Mouse (Mus musculus) intestine, embryonic 16.5 days (tissue): ENCODE data around the gene BC004004. TPM values are rescaled to one million over a fixed set of nuclear protein-coding genes. Genes with fewer than 3 reads are reported as not detected.

Experiments used
- ATAC-seq: fragments of 200-750 bp; cut with Nextera tagmentation; 2 replicates; pipeline ENCODE4 v1.8.0; 2017; ENCODE audit warnings: moderate TSS enrichment, moderate library complexity
- H3K27ac ChIP-seq: fragments of 300-500 bp; sonication (generic); 2 replicates; pipeline ENCODE4 v1.5.1; 2014; ENCODE audit warnings: mild to moderate bottlenecking, low read length
- H3K27me3 ChIP-seq: fragments of 300-500 bp; sonication (generic); replicated peaks from 2 replicates; pipeline ENCODE4 v1.6.1; 2014; ENCODE audit warnings: low read length, control low read depth, mixed read lengths; ENCODE audit not compliant: control insufficient read depth, insufficient read depth
- H3K36me3 ChIP-seq: fragments of 300-500 bp; sonication (generic); 2 replicates; pipeline ENCODE4 v1.6.1; 2014; ENCODE audit warnings: low read length, control low read depth; ENCODE audit not compliant: control insufficient read depth, insufficient read depth
- H3K4me1 ChIP-seq: fragments of 300-500 bp; sonication (generic); 2 replicates; pipeline ENCODE4 v1.6.1; 2014; ENCODE audit warnings: low read length, control low read depth, mixed read lengths; ENCODE audit not compliant: control insufficient read depth, insufficient read depth
- H3K4me2 ChIP-seq: fragments of 300-500 bp; sonication (generic); 2 replicates; pipeline ENCODE4 v1.6.1; 2014; ENCODE audit warnings: low read depth, low read length, control low read depth
- H3K4me3 ChIP-seq: fragments of 300-500 bp; sonication (generic); 2 replicates; pipeline ENCODE4 v1.5.1; 2014; ENCODE audit warnings: mild to moderate bottlenecking, low read length
- H3K9ac ChIP-seq: fragments of 300-500 bp; sonication (generic); 2 replicates; pipeline ENCODE4 v1.6.1; 2014; ENCODE audit warnings: low read depth, low read length
- H3K9me3 ChIP-seq: fragments of 300-500 bp; sonication (generic); 2 replicates; pipeline ENCODE4 v1.6.1; 2016; ENCODE audit warnings: low read length, control low read depth; ENCODE audit not compliant: control insufficient read depth
- WGBS: fragments of 180-500 bp; shearing (Covaris S2); extraction: QIAGEN DNeasy Blood & Tissue Kit; methylation state at CpG from one replicate; pipeline ENCODE4 v1.1.7; 2014; 5-methylcytosine and 5-hydroxymethylcytosine counted together
- polyA plus RNA-seq: library from polyadenylated mRNA; unstranded; fragments of >200 nt; fragmentation: Nextera tagmentation; extraction: Ambion mirVana; gene quantifications from 2 replicates; pipeline ENCODE4 v1.2.1, GENCODE M21; 2015

The BC004004 gene
- polyA plus RNA-seq = 82.9 and 85.6 TPM in 2 replicates

- H3K4me3 ChIP-seq = peak within 1 kb of the TSS; percentile 85
- no peaks in the 10 kb centered on the region for H3K36me3 ChIP-seq
- WGBS = under 1% methylated on average over 62 of the region's 63 CpGs
- no peaks in the 10 kb centered on the region for H3K9me3 ChIP-seq
- peak within 1 kb of the TSS; percentile 95 for H3K27ac ChIP-seq
- peak within 1 kb of the TSS; percentile 95 for H3K9ac ChIP-seq
- H3K4me1 ChIP-seq = peaks cover 17% of the 10 kb centered on the region
- H3K27me3 ChIP-seq = no peaks in the 10 kb centered on the region
- peak; percentile 90 for ATAC-seq
- H3K4me2 ChIP-seq = peak within 1 kb of the TSS; percentile 72
Measured at GRCm38 (mm10) chr17:29268682-29269348, at the start of gene BC004004. BC004004 (plus strand) TSS chr17:29268788.

- 76% methylated on average over 14 of the region's 14 CpGs for WGBS
- ATAC-seq = no peak
- H3K4me2 ChIP-seq = no peak overlapping the region
- no peaks in the 10 kb centered on the region for H3K4me1 ChIP-seq
- H3K4me3 ChIP-seq = no peak overlapping the region
- H3K36me3 ChIP-seq = no peaks in the 10 kb centered on the region; the same call in 1 of the 2 replicates
- H3K27ac ChIP-seq = no peak overlapping the region
- H3K27me3 ChIP-seq = no peaks in the 10 kb centered on the region
- H3K9me3 ChIP-seq = no peaks in the 10 kb centered on the region
- no peak overlapping the region for H3K9ac ChIP-seq
Measured at GRCm38 (mm10) chr17:29220631-29221030, 48.0 kb upstream of the BC004004 start.

- 72% methylated on average over 10 of the region's 10 CpGs for WGBS
- Histone ChIP-seq H3K36me3 (no peaks in the 10 kb centered on the region), H3K27me3 (peaks cover 4% of the 10 kb centered on the region; the same call in 1 of the 2 replicates), H3K9me3 (no peaks in the 10 kb centered on the region), H3K9ac (no peak overlapping the region), H3K4me2 (no peak overlapping the region), H3K27ac (no peak overlapping the region), H3K4me1 (no peaks in the 10 kb centered on the region; the same call in 1 of the 2 replicates), H3K4me3 (no peak overlapping the region)
- ATAC-seq = no peak
Measured at GRCm38 (mm10) chr17:29231109-29231508, 37.5 kb upstream of the BC004004 start.

- Histone ChIP-seq H3K36me3 (no peaks in the 10 kb centered on the region), H3K4me3 (no peak overlapping the region), H3K27me3 (peaks cover 32% of the 10 kb centered on the region), H3K9me3 (no peaks in the 10 kb centered on the region), H3K4me1 (peaks cover 17% of the 10 kb centered on the region), H3K4me2 (no peak overlapping the region), H3K9ac (no peak overlapping the region), H3K27ac (no peak overlapping the region)
- no peak for ATAC-seq
- WGBS = 70% methylated on average over 7 of the region's 7 CpGs
Measured at GRCm38 (mm10) chr17:29236111-29236510, 32.5 kb upstream of the BC004004 start.

GRCm38 (mm10) chr17:29237267-29237771 lies 31.3 kb upstream of the BC004004 start:
- H3K27me3 ChIP-seq = peaks cover 32% of the 10 kb centered on the region
- 0 out of 2 replicates have a peak, but pooled peaks have one; percentile 6 for ATAC-seq

GRCm38 (mm10) chr17:29237772-29238420 lies 30.7 kb upstream of the BC004004 start, which contains the start of gene Cpne5:
Cpne5 (minus strand) TSS chr17:29238167.
- Histone ChIP-seq H3K27ac (no peak within 1 kb of the TSS), H3K9ac (peak within 1 kb of the TSS; percentile 69), H3K27me3 (peaks cover 32% of the 10 kb centered on the region), H3K36me3 (no peaks in the 10 kb centered on the region), H3K4me3 (peak within 1 kb of the TSS; percentile 66), H3K4me1 (peaks cover 17% of the 10 kb centered on the region), H3K9me3 (no peaks in the 10 kb centered on the region), H3K4me2 (peak within 1 kb of the TSS; percentile 100)
- WGBS = 0% methylated on average over 46 of the region's 73 CpGs
- ATAC-seq = peak; percentile 64

More at GRCm38 (mm10) chr17:29237267-29237771, 31.3 kb upstream of the BC004004 start:
- Histone ChIP-seq H3K4me1 (peaks cover 17% of the 10 kb centered on the region), H3K36me3 (no peaks in the 10 kb centered on the region), H3K9ac (peak overlapping the region; percentile 69), H3K4me2 (peak overlapping the region; percentile 100), H3K4me3 (peak overlapping the region; percentile 66), H3K27ac (no peak overlapping the region), H3K9me3 (no peaks in the 10 kb centered on the region)
- WGBS = 1% methylated on average over 32 of the region's 32 CpGs

GRCm38 (mm10) chr17:29238421-29238945 lies 30.1 kb upstream of the BC004004 start:
- ATAC-seq = peak; percentile 19; the same call in 1 of the 2 replicates
- peaks cover 32% of the 10 kb centered on the region for H3K27me3 ChIP-seq

GRCm38 (mm10) chr17:29244912-29245311 lies 23.7 kb upstream of the BC004004 start:
- 27% methylated on average over 11 of the region's 12 CpGs for WGBS
- H3K27me3 ChIP-seq = no peaks in the 10 kb centered on the region
- H3K36me3 ChIP-seq = no peaks in the 10 kb centered on the region
- H3K4me2 ChIP-seq = no peak overlapping the region
- no peaks in the 10 kb centered on the region for H3K9me3 ChIP-seq
- no peak overlapping the region for H3K27ac ChIP-seq
- no peak overlapping the region; the same call in 1 of the 2 replicates for H3K9ac ChIP-seq
- H3K4me3 ChIP-seq = no peak overlapping the region
- ATAC-seq = no peak
- H3K4me1 ChIP-seq = peaks cover 11% of the 10 kb centered on the region; the same call in 1 of the 2 replicates

More at GRCm38 (mm10) chr17:29238421-29238945, 30.1 kb upstream of the BC004004 start:
- H3K9me3 ChIP-seq = no peaks in the 10 kb centered on the region
- 7% methylated on average over 23 of the region's 23 CpGs for WGBS
- peak overlapping the region; percentile 69 for H3K9ac ChIP-seq
- no peak overlapping the region for H3K27ac ChIP-seq
- peak overlapping the region; percentile 100 for H3K4me2 ChIP-seq
- peak overlapping the region; percentile 66 for H3K4me3 ChIP-seq
- peaks cover 17% of the 10 kb centered on the region for H3K4me1 ChIP-seq
- H3K36me3 ChIP-seq = no peaks in the 10 kb centered on the region

GRCm38 (mm10) chr17:29245725-29246124 lies 22.9 kb upstream of the BC004004 start:
- H3K9me3 ChIP-seq = no peaks in the 10 kb centered on the region
- no peak overlapping the region for H3K27ac ChIP-seq
- H3K4me1 ChIP-seq = peaks cover 11% of the 10 kb centered on the region; the same call in 1 of the 2 replicates
- H3K36me3 ChIP-seq = no peaks in the 10 kb centered on the region
- no peaks in the 10 kb centered on the region for H3K27me3 ChIP-seq
- no peak overlapping the region for H3K4me2 ChIP-seq
- H3K4me3 ChIP-seq = no peak overlapping the region
- 40% methylated on average over 7 of the region's 7 CpGs for WGBS
- no peak overlapping the region for H3K9ac ChIP-seq
- ATAC-seq = peak; percentile 43; the same call in 1 of the 2 replicates
